Mouse (Mus musculus): ENCODE measurements around the gene Zim1. TPM values are rescaled to one million over a fixed set of nuclear protein-coding genes. Genes with fewer than 3 reads are reported as not detected.

Zim1 gene
- polyA plus RNA-seq, 2 experiments, result 0.72 to 4.3 TPM

DNA sequence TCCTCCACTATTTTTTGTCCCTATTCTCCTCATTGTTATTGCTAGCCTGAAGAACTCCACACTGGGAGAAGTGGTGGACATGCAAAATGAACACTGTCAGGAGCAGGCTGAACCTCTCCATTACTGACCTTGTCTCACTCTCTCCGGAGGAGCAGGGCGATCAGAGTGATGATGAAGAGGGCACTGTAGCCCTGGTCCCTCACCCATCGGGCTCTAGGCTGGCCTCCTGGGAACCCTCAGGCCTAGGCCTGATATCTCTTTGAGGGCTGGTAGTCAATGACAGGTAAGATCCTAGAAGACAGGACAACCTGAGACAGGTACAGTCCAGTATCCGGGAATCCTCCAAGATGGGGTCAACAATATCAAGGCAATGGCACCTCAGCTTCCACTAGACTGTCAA is 58.2 kb downstream of the Zim1 start:
- Histone ChIP-seq H3K4me1 (replicated peaks; ENCODE audit: control insufficient read depth in 2 of 2, insufficient read depth in 2 of 2, low read length in 1 of 2) (no peaks in the 10 kb centered on the region), H3K27me3 (ENCODE audit: control insufficient read depth, insufficient read depth, low read length) (no peaks in the 10 kb centered on the region), H3K4me3 (ENCODE audit: insufficient read depth in 1 of 2, low read depth in 2 of 2, low read length in 2 of 2) (no peak overlapping the region), H3K27ac (no peak overlapping the region), H3K36me3 (replicated peaks; ENCODE audit: control insufficient read depth, insufficient read depth, low read depth) (no peaks in the 10 kb centered on the region), H3K9ac (replicated peaks) (no peak overlapping the region), H3K4me2 (ENCODE audit: low read depth) (no peak overlapping the region), H3K9me3 (ENCODE audit: control insufficient read depth, low read length) (no peaks in the 10 kb centered on the region)
- 70% methylated on average over 4 of the region's 4 CpGs for WGBS (ENCODE audit: insufficient replicate concordance)
- ATAC-seq (ENCODE audit: insufficient read depth) (no peak), DNase-seq (ENCODE audit: low read depth in 3 of 3, low spot score in 3 of 3) (no peak)
- TF ChIP-seq CTCF (IDR thresholded peaks at IDR 0.05; ENCODE audit: low read depth), result no peak
- no peak for TF ChIP-seq EP300 (IDR thresholded peaks at IDR 0.05; ENCODE audit: low read depth)

DNA sequence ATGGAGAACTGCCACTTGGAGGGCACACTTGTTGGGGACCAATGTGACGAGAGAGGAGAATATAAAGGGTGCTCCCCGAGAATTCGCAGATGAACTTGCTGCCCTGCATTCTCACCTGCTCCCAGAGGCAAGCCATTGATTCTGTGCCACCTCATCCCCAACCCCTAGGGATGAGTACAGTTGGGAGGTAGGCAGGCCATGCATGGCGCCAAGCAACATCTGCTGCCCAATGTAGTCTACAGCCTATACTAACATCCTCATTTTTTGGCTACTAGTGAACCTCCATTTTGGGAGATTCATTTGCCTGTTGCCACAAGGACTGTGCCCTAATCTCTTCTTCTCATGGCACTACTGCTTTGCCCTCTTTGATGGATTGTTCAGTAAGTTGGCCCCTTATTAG is 59.5 kb downstream of the Zim1 start:
- no peaks in the 10 kb centered on the region for H3K9me3 ChIP-seq (ENCODE audit: control insufficient read depth, low read length)
- no peak for DNase-seq (ENCODE audit: low read depth in 3 of 3, low spot score in 3 of 3)
- no peaks in the 10 kb centered on the region for H3K4me1 ChIP-seq (replicated peaks; ENCODE audit: control insufficient read depth in 2 of 2, insufficient read depth in 2 of 2, low read length in 1 of 2)
- H3K27me3 ChIP-seq (ENCODE audit: control insufficient read depth, insufficient read depth, low read length), result no peaks in the 10 kb centered on the region
- no peak overlapping the region for H3K4me3 ChIP-seq (ENCODE audit: insufficient read depth in 1 of 2, low read depth in 2 of 2, low read length in 2 of 2)
- H3K9ac ChIP-seq (replicated peaks), result no peak overlapping the region
- no peak overlapping the region for H3K4me2 ChIP-seq (ENCODE audit: low read depth)
- H3K27ac ChIP-seq, result no peak overlapping the region
- ATAC-seq (ENCODE audit: insufficient read depth), result no peak
- TF ChIP-seq EP300 (IDR thresholded peaks at IDR 0.05; ENCODE audit: low read depth) (no peak), CTCF (IDR thresholded peaks at IDR 0.05; ENCODE audit: low read depth) (no peak)
- H3K36me3 ChIP-seq (replicated peaks; ENCODE audit: control insufficient read depth, insufficient read depth, low read depth), result no peaks in the 10 kb centered on the region
- 57% methylated on average over 4 of the region's 4 CpGs for WGBS (ENCODE audit: insufficient replicate concordance)

GRCm38 (mm10) chr7:6635831-6636230 is 60.4 kb downstream of the Zim1 start:
- Histone ChIP-seq H3K9ac (replicated peaks) (no peak overlapping the region), H3K9me3 (ENCODE audit: control insufficient read depth, low read length) (no peaks in the 10 kb centered on the region), H3K27me3 (ENCODE audit: control insufficient read depth, insufficient read depth, low read length) (no peaks in the 10 kb centered on the region), H3K4me1 (replicated peaks; ENCODE audit: control insufficient read depth in 2 of 2, insufficient read depth in 2 of 2, low read length in 1 of 2) (no peaks in the 10 kb centered on the region), H3K27ac (no peak overlapping the region), H3K4me2 (ENCODE audit: low read depth) (no peak overlapping the region), H3K4me3 (ENCODE audit: insufficient read depth in 1 of 2, low read depth in 2 of 2, low read length in 2 of 2) (no peak overlapping the region), H3K36me3 (replicated peaks; ENCODE audit: control insufficient read depth, insufficient read depth, low read depth) (no peaks in the 10 kb centered on the region)
- TF ChIP-seq CTCF (IDR thresholded peaks at IDR 0.05; ENCODE audit: low read depth) (no peak), EP300 (IDR thresholded peaks at IDR 0.05; ENCODE audit: low read depth) (no peak)
- DNase-seq (ENCODE audit: low read depth in 3 of 3, low spot score in 3 of 3), result no peak
- 53% methylated on average over 3 of the region's 3 CpGs for WGBS (ENCODE audit: insufficient replicate concordance)
- ATAC-seq (ENCODE audit: insufficient read depth), result no peak

Other genes with a start within 250 kb of the Zim1 start
- gene Olfr1336, start 240.3 kb downstream of the Zim1 start, polyA plus RNA-seq (2012; rRNA removed), result not detected in 2 replicates
- gene Olfr1336, start 240.3 kb downstream of the Zim1 start, polyA plus RNA-seq (2014; fragmentation: Nextera tagmentation; extraction: Ambion mirVana), result not detected in 2 replicates
- gene Olfr1346, start 229.3 kb downstream of the Zim1 start, polyA plus RNA-seq (2012; rRNA removed), result not detected in 2 replicates
- gene Olfr1346, start 229.3 kb downstream of the Zim1 start, polyA plus RNA-seq (2014; fragmentation: Nextera tagmentation; extraction: Ambion mirVana), result not detected in 2 replicates
- not detected in 2 replicates for gene Olfr5, start 209.5 kb downstream of the Zim1 start, polyA plus RNA-seq (2012; rRNA removed)
- not detected in 2 replicates for gene Olfr5, start 209.5 kb downstream of the Zim1 start, polyA plus RNA-seq (2014; fragmentation: Nextera tagmentation; extraction: Ambion mirVana)
- gene Olfr1347, start 196.7 kb downstream of the Zim1 start, polyA plus RNA-seq (2012; rRNA removed), result not detected in 2 replicates
- gene Olfr1347, start 196.7 kb downstream of the Zim1 start, polyA plus RNA-seq (2014; fragmentation: Nextera tagmentation; extraction: Ambion mirVana), result not detected in 2 replicates
- gene Olfr1348, start 187.7 kb downstream of the Zim1 start, polyA plus RNA-seq (2012; rRNA removed), result not detected in 2 replicates
- not detected in 2 replicates for gene Olfr1348, start 187.7 kb downstream of the Zim1 start, polyA plus RNA-seq (2014; fragmentation: Nextera tagmentation; extraction: Ambion mirVana)
- gene Olfr1349, start 173.5 kb downstream of the Zim1 start, polyA plus RNA-seq (2012; rRNA removed), result not detected in 2 replicates
- gene Olfr1349, start 173.5 kb downstream of the Zim1 start, polyA plus RNA-seq (2014; fragmentation: Nextera tagmentation; extraction: Ambion mirVana), result not detected in 2 replicates
- gene Olfr1350, start 131.6 kb downstream of the Zim1 start, polyA plus RNA-seq (2012; rRNA removed), result not detected in 2 replicates
- not detected in 2 replicates for gene Olfr1350, start 131.6 kb downstream of the Zim1 start, polyA plus RNA-seq (2014; fragmentation: Nextera tagmentation; extraction: Ambion mirVana)
- gene Peg3, start 34.0 kb upstream of the Zim1 start, polyA plus RNA-seq (2012; rRNA removed), result 12.8 and 19.3 TPM in 2 replicates
- gene Peg3, start 34.0 kb upstream of the Zim1 start, polyA plus RNA-seq (2014; fragmentation: Nextera tagmentation; extraction: Ambion mirVana), result 32.5 and 35.9 TPM in 2 replicates
- gene Usp29, start 34.1 kb upstream of the Zim1 start, polyA plus RNA-seq (2012; rRNA removed), result 1.7 and 1.8 TPM in 2 replicates
- 1.0 and 1.1 TPM in 2 replicates for gene Usp29, start 34.1 kb upstream of the Zim1 start, polyA plus RNA-seq (2014; fragmentation: Nextera tagmentation; extraction: Ambion mirVana)

Measured in liver, embryonic 14.5 days (tissue).